Comparison of ENCODE assay signal across 42 mouse cellular contexts in the genomic region with DNA sequence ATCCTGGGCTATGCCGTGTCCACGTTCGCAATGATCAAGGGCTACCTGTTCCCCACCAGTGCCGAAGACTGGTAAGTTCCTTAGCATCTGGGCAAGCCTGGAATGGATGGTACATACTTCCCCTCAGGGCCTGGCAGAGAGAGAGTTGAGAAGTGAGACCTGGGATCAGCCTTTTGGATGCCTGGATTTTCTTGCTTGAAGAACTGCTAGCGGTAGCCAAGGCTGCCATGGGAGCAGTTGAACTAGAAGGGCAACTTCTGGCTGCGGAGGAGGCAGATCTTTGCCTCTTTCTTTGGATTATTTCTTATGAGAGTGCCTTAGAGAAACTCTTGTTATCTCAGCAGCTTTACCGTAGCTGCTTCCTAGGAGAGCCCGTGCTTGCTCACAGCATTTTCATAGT. TPM values are rescaled to one million over a fixed set of nuclear protein-coding genes. Genes with fewer than 3 reads are reported as not detected.
"Had no signal": no experiment of that assay in that cellular context is flagged by ENCODE, and none has a peak within 500 bp of the region (broad histone marks: within the 10 kb centered on the region; RNA-seq: fewer than 3 reads in every experiment).

No protein-coding gene starts in this region.

- H3K4me3 ChIP-seq: gastrocnemius, adult 2 months; heart, adult 2 months; heart, embryonic 13.5 days; heart, embryonic 15.5 days; hindbrain, embryonic 13.5 days; hindbrain, embryonic 15.5 days; kidney, embryonic 15.5 days; limb, embryonic 10.5 days; limb, embryonic 12.5 days; liver, embryonic 13.5 days; liver, embryonic 15.5 days had no signal

- H3K27me3 ChIP-seq: heart, embryonic 13.5 days; heart, embryonic 15.5 days; hindbrain, embryonic 13.5 days; hindbrain, embryonic 15.5 days; kidney, embryonic 15.5 days; limb, embryonic 12.5 days; liver, embryonic 13.5 days; liver, embryonic 15.5 days had no signal

- H3K27ac ChIP-seq: gastrocnemius, adult 2 months; heart, adult 2 months; heart, embryonic 13.5 days; heart, embryonic 15.5 days; hindbrain, embryonic 13.5 days; hindbrain, embryonic 15.5 days; hindbrain, postnatal 0 days; kidney, embryonic 15.5 days; kidney, postnatal 0 days; limb, embryonic 10.5 days; limb, embryonic 12.5 days; liver, embryonic 13.5 days; liver, embryonic 15.5 days had no signal

- H3K4me1 ChIP-seq: heart, embryonic 15.5 days; kidney, embryonic 15.5 days; limb, embryonic 10.5 days; limb, embryonic 12.5 days; liver, embryonic 13.5 days; liver, embryonic 15.5 days had no signal

- DNase-seq: gastrocnemius, adult 2 months; gastrocnemius, postnatal 10 days; gastrocnemius, postnatal 25 days; heart, adult 2 months; heart, postnatal 14 days; heart, postnatal 36 days; kidney, adult 11 months; kidney, adult 2 months; kidney, adult 9 months; kidney, postnatal 14 days; kidney, postnatal 36 days; layer of hippocampus, adult 9-11 months; liver; liver, embryonic 13.5 days had no signal

RNA-seq across cellular contexts. Expression of a gene that starts 25.3 kb away (rescaled TPM):
- total RNA-seq: gastrocnemius, adult 2 months; gastrocnemius, postnatal 10 days; gastrocnemius, postnatal 25 days; gastrocnemius, postnatal 4 days; heart, adult 2 months; heart, postnatal 14 days; heart, postnatal 36 days; hematopoietic stem cell, adult 5-6 weeks; hindbrain, postnatal 0 days; layer of hippocampus, adult 18-20 months; layer of hippocampus, adult 8-10 months; layer of hippocampus, postnatal 14 days; layer of hippocampus, postnatal 36 days; left cerebral cortex, adult 18-20 months; left cerebral cortex, adult 8-10 months; left cerebral cortex, postnatal 10 days; left cerebral cortex, postnatal 25 days had no signal
- polyA plus RNA-seq: heart, embryonic 11.5 days; heart, embryonic 13.5 days; heart, embryonic 15.5 days; heart, postnatal 0 days; hindbrain, embryonic 11.5 days; hindbrain, embryonic 13.5 days; hindbrain, embryonic 15.5 days; hindbrain, postnatal 0 days; intestine, embryonic 14.5 days; intestine, embryonic 16.5 days; kidney, adult 2 months; kidney, embryonic 15.5 days; kidney, postnatal 0 days; large intestine, adult 2 months; limb, embryonic 10.5 days; limb, embryonic 12.5 days; limb, embryonic 14.5 days; liver, embryonic 11.5 days; liver, embryonic 13.5 days; liver, embryonic 15.5 days had no signal
